Mouse (Mus musculus): ENCODE data around the gene Olfr1248.
"Not testable (repeated sequence)": the region's sequence is repeated elsewhere in the genome, so short reads cannot be mapped to it uniquely, and the experiment has no call there.

The Olfr1248 gene

GRCm38 (mm10) chr2:89618145-89618544 lies at the start of gene Olfr1248:
Gene Olfr1248 (minus strand): TSS chr2:89618245.
- not testable (repeated sequence) for DNase-seq

- no peak for DNase-seq
These were observed 43.3 kb upstream of the Olfr1248 start, which contains the start of gene Olfr1250 for GRCm38 (mm10) chr2:89661367-89661766. Gene Olfr1250 (minus strand): TSS chr2:89661467.

GRCm38 (mm10) chr2:89634883-89635282 lies 16.8 kb upstream of the Olfr1248 start, which contains the start of gene Olfr1249:
Gene Olfr1249 (minus strand): TSS chr2:89634983.
- DNase-seq: no peak

GRCm38 (mm10) chr2:89614030-89614429 lies 4.0 kb downstream of the Olfr1248 start, which contains the start of gene Olfr1247:
Gene Olfr1247 (minus strand): TSS chr2:89614130.
- DNase-seq: no peak

- DNase-seq: no peak
These were observed 25.0 kb downstream of the Olfr1248 start, which contains the start of gene Olfr1246 for GRCm38 (mm10) chr2:89593057-89593456. Gene Olfr1246 (minus strand): TSS chr2:89593157.

GRCm38 (mm10) chr2:89578347-89578746 lies 39.7 kb downstream of the Olfr1248 start, which contains the start of gene Olfr1245:
Gene Olfr1245 (minus strand): TSS chr2:89578447.
- DNase-seq: no peak
